Mouse (Mus musculus) liver, embryonic 12.5 days (tissue): ENCODE measurements around the gene Cd300lf. TPM values are rescaled to one million over a fixed set of nuclear protein-coding genes. Genes with fewer than 3 reads are reported as not detected.

Experiments
- ATAC-seq: fragments of 200-750 bp; cut with Nextera tagmentation; 2 replicates; pipeline ENCODE4 v1.8.0; 2017; ENCODE audit warnings: moderate number of reproducible peaks, mild to moderate bottlenecking, moderate library complexity
- H3K27ac ChIP-seq: fragments of 300-500 bp; sonication (generic); 2 replicates; pipeline ENCODE4 v1.5.1; 2016; ENCODE audit warnings: mild to moderate bottlenecking
- H3K27me3 ChIP-seq: fragments of 300-500 bp; sonication (generic); replicated peaks from 2 replicates; pipeline ENCODE4 v1.6.1; 2016; ENCODE audit warnings: mild to moderate bottlenecking, moderate library complexity
- H3K36me3 ChIP-seq: fragments of 300-500 bp; sonication (generic); 2 replicates; pipeline ENCODE4 v1.6.1; 2016; ENCODE audit warnings: mild to moderate bottlenecking, moderate library complexity
- H3K4me1 ChIP-seq: fragments of 300-500 bp; sonication (generic); 2 replicates; pipeline ENCODE4 v1.6.1; 2016
- H3K4me2 ChIP-seq: fragments of 300-500 bp; sonication (generic); 2 replicates; pipeline ENCODE4 v1.6.1; 2016; ENCODE audit warnings: mild to moderate bottlenecking, moderate library complexity
- H3K4me3 ChIP-seq: fragments of 300-500 bp; sonication (generic); 2 replicates; pipeline ENCODE4 v1.5.1; 2016; ENCODE audit warnings: mild to moderate bottlenecking, moderate library complexity
- H3K9ac ChIP-seq: fragments of 300-500 bp; sonication (generic); 2 replicates; pipeline ENCODE4 v1.6.1; 2016; ENCODE audit warnings: mild to moderate bottlenecking, moderate library complexity
- H3K9me3 ChIP-seq: fragments of 300-500 bp; sonication (generic); replicated peaks from 2 replicates; pipeline ENCODE4 v1.6.1; 2016; ENCODE audit warnings: mild to moderate bottlenecking, moderate library complexity
- WGBS: fragments of 180-500 bp; shearing (Covaris S2); methylation state at CpG from one replicate; pipeline ENCODE4 v1.1.7; 2016; ENCODE audit not compliant: insufficient replicate concordance; 5-methylcytosine and 5-hydroxymethylcytosine counted together
- polyA plus RNA-seq: library from polyadenylated mRNA; unstranded; fragments of >200 nt; fragmentation: Nextera tagmentation; extraction: Ambion mirVana; gene quantifications from 2 replicates; pipeline ENCODE4 v1.2.1, GENCODE M21; 2016

Gene Cd300lf
- 0.90 and 1.3 TPM in 2 replicates for polyA plus RNA-seq

DNA sequence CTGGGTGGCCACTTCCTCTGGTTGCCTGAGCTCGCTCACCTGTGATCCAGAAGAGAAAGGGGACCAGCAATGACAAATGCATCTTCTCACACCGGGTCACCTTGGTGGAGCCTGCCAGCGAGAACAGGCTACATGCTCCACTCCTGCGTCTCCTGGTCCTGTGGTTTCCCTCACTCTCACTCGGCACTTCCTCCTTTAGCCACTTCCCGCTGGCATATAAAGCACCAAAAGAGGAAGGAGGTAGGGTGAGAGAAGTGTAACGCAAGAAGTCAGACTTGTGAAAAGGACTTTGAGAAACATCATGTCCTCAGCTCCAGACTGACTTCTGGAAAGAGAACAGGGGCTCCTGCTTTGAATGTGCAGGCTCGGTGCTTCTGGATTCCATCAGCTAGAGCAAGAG, at the start of gene Cd300lf:
Gene Cd300lf (minus strand): TSS at position 193 of the 400 bp plus-strand sequence.
- Histone ChIP-seq H3K27ac (no peak within 1 kb of the TSS), H3K27me3 (no peaks in the 10 kb centered on the region; the same call in 1 of the 2 replicates), H3K9me3 (no peaks in the 10 kb centered on the region), H3K4me3 (no peak within 1 kb of the TSS), H3K36me3 (no peaks in the 10 kb centered on the region), H3K4me2 (0 out of 2 replicates have a peak within 1 kb of the TSS, but pooled peaks have one; percentile 2), H3K4me1 (no peaks in the 10 kb centered on the region), H3K9ac (no peak within 1 kb of the TSS)
- 19% methylated on average over 8 of the region's 8 CpGs for WGBS
- ATAC-seq, result no peak

DNA sequence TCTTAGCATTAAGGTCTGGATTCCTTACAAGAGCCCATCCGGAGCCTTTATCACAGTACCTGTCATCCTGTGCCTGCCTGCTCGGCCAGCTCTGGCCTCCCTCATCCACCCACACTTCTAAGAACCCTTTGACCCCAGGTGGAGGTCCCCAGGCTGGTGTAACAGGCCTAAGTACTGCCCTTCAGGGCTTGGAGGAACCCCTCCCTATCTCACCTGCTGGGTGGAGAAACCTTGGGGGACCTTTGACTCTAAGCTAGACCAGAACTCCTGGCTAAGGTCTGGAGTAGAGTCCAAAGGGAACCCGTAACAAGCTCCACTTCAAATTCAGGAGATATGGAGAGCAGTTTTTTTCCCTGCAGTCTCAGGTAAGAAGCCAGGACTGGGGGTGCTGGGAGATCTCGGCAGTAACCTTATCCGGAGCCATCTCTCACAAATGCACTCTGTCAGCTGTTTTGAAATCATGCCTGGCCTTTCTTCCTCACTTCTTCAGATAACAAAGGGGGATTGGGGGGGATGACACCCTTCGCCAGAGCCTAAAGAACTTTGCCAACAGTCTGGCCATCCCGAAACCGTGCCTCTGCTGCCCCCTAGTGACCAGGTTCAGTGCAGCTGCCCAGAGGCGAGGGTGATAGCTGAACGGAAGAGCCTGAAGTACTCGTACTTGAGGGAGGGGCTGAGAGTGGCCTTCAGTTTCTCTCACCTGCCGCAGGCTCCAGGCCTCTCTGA, 48.3 kb upstream of the Cd300lf start:
- Histone ChIP-seq H3K4me3 (no peak overlapping the region), H3K4me2 (no peak overlapping the region), H3K9ac (no peak overlapping the region), H3K36me3 (peaks cover 50% of the 10 kb centered on the region), H3K27me3 (no peaks in the 10 kb centered on the region), H3K9me3 (no peaks in the 10 kb centered on the region), H3K4me1 (peaks cover 55% of the 10 kb centered on the region), H3K27ac (no peak overlapping the region)
- ATAC-seq, result no peak
- WGBS, result 18% methylated on average over 12 of the region's 12 CpGs

DNA sequence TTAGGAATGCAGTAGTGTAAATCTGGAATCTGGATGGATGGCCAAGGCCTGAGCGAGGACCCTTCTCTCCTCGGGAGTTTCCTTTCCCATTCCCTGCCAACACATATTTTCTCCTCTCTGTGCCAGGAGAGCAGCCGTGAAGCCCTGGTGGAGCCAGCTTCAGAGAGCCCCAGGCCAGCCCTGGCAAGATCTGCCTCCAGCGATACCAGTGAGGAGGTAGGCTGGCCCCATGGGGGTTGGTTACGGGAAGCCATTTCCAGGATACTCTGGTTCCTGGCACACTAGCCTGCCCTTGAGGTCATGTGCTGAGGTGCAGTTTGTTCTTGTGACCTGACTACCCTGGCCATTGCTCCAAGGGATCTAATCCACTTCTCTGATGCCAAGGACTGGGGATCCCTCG, 46.1 kb upstream of the Cd300lf start:
- H3K36me3 ChIP-seq, result peaks cover 64% of the 10 kb centered on the region
- H3K4me2 ChIP-seq, result no peak overlapping the region
- H3K27ac ChIP-seq, result no peak overlapping the region
- ATAC-seq, result no peak
- peaks cover 59% of the 10 kb centered on the region for H3K4me1 ChIP-seq
- no peaks in the 10 kb centered on the region for H3K9me3 ChIP-seq
- WGBS, result 73% methylated on average over 6 of the region's 6 CpGs
- H3K4me3 ChIP-seq, result no peak overlapping the region
- H3K27me3 ChIP-seq, result no peaks in the 10 kb centered on the region
- H3K9ac ChIP-seq, result no peak overlapping the region

DNA sequence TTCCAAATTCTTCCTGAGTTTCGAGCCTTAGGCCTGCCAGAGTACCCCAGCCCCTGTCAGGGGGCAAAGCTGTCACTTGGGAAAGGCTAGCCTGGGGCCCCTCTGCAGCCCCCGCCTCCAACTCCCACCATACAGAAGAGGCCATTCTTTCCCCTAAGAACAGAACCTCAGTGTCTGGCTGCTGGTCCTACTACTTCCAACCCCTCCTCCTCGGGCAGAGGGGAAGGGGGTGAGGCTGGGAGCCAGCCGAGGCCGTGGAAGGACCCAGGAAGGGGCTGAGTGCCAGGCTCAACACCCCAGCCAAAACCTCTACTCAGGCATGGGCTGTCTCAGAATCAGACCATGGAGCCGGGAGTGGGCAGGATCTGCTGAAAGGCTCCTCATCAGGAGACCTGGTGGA, 45.4 kb upstream of the Cd300lf start:
- Histone ChIP-seq H3K4me2 (no peak overlapping the region), H3K36me3 (peaks cover 64% of the 10 kb centered on the region), H3K27ac (no peak overlapping the region), H3K27me3 (no peaks in the 10 kb centered on the region), H3K4me1 (peaks cover 59% of the 10 kb centered on the region), H3K9me3 (no peaks in the 10 kb centered on the region), H3K4me3 (no peak overlapping the region), H3K9ac (no peak overlapping the region)
- ATAC-seq, result no peak
- WGBS, result 58% methylated on average over 6 of the region's 6 CpGs

GRCm38 (mm10) chr11:115178766-115179165, 45.0 kb upstream of the Cd300lf start:
- Histone ChIP-seq H3K4me1 (peaks cover 63% of the 10 kb centered on the region), H3K36me3 (peaks cover 64% of the 10 kb centered on the region), H3K4me3 (no peak overlapping the region), H3K27ac (no peak overlapping the region), H3K9me3 (no peaks in the 10 kb centered on the region), H3K9ac (no peak overlapping the region), H3K27me3 (no peaks in the 10 kb centered on the region), H3K4me2 (no peak overlapping the region)
- no peak for ATAC-seq
- 65% methylated on average over 2 of the region's 2 CpGs for WGBS

DNA sequence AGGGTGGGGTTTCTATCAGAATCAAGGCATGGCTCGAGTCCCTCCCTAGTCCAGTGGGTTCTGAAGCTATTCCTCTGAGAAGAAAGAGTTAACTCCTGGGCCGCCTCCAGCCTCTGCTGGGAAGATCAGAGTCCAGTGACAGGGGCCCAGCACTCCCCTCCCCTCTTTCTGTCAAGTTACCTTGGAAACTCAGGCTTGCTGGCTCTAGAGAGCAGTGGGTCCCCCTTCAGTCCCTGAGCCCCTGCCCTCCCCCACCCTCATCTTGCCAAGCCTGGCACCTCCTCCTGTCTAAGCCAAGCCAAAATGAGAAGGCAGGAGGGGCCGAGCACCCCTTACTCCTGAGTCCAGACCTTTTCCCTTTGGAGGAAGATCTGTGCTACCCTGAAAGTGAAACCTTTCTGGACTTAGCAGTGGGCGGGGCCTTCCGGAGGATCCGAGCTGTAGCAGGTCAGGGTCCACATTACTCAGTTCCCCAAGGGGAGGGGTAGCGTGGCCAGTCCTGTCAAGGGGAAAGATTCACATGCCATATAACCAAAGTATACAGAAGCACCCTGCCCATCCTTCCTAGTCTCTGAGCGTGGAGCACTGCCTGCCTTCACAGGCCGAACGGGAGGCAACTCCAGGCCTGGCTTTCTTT, 43.9 kb upstream of the Cd300lf start:
- Histone ChIP-seq H3K27me3 (no peaks in the 10 kb centered on the region), H3K4me1 (peaks cover 71% of the 10 kb centered on the region), H3K4me2 (peak overlapping the region; percentile 45), H3K9me3 (no peaks in the 10 kb centered on the region), H3K36me3 (peaks cover 62% of the 10 kb centered on the region), H3K9ac (no peak overlapping the region), H3K27ac (peak overlapping the region; percentile 57), H3K4me3 (no peak overlapping the region)
- ATAC-seq, result peak; percentile 48
- WGBS, result 65% methylated on average over 10 of the region's 10 CpGs

DNA sequence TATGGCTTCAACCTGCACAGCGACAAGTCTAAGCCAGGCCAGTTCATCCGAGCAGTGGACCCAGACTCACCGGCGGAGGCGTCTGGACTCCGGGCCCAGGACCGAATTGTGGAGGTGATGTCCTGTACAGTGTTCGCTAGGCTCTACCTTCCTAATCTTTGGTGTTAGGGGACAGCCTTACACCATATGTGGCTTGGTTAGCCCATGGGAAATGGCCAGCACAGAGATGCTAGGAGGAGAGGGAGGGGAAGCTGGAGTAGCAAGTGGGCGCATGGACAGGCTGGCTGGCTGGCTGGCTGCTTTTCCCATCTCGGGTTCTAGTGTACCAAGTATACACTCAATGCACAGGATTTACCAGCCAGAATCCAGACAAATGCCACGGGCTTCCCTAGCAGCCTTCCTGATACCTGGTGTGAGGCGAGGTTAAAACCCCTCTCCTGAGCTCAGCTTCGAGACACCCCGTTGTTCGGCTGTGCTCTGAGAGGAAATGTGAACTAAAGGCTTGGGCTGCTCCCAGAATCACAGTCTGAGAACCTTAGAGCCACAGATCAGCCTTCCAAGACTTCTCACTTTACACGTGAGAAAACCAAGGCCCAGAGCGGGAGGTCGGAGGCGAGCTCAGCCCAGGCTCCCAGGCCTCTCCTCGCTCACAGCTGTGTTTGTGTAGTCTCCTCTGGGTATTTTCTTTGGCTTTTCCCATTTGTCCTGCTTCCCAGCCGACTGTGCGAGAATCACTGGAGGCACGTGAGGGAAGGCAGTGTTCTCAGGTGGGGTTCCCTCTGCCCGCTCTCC, 42.8 kb upstream of the Cd300lf start:
- Histone ChIP-seq H3K4me3 (no peak overlapping the region), H3K9ac (no peak overlapping the region), H3K36me3 (peaks cover 56% of the 10 kb centered on the region), H3K9me3 (no peaks in the 10 kb centered on the region), H3K4me1 (peaks cover 72% of the 10 kb centered on the region), H3K4me2 (no peak overlapping the region), H3K27me3 (no peaks in the 10 kb centered on the region), H3K27ac (peak overlapping the region; percentile 57)
- WGBS, result 74% methylated on average over 24 of the region's 24 CpGs
- no peak for ATAC-seq

- H3K4me1 ChIP-seq, result peaks cover 68% of the 10 kb centered on the region
- no peak overlapping the region for H3K9ac ChIP-seq
- H3K4me2 ChIP-seq, result peak overlapping the region; percentile 39
- peaks cover 37% of the 10 kb centered on the region for H3K36me3 ChIP-seq
- 18% methylated on average over 16 of the region's 16 CpGs for WGBS
- H3K27me3 ChIP-seq, result no peaks in the 10 kb centered on the region
- H3K9me3 ChIP-seq, result no peaks in the 10 kb centered on the region
- no peak for ATAC-seq
- no peak overlapping the region for H3K4me3 ChIP-seq
- no peak overlapping the region for H3K27ac ChIP-seq
Observed at GRCm38 (mm10) chr11:115173549-115174339, 40.0 kb upstream of the Cd300lf start.

DNA sequence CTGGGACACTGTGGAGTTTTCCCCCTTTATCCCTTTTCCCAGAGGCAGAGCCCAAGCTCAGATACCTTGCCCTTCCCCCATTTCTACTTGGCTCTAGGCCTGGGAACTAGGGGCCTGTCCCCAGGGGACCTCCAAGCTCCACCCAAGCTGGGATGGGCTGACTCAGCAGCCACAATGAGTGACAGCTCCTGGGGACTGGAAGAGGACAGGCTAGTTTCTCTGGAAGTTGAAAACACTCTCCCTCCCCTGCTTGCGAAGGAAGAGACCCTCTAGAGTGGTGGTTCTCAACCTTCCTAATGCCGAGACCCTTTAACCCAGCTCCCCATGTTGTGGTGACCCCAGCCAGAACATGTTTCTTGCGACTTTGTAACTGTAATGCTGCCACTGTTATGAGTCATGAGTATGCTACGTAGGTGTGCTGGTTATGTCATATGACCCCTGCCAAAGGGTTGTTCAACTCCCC, 39.1 kb upstream of the Cd300lf start:
- Histone ChIP-seq H3K9ac (no peak overlapping the region), H3K27ac (no peak overlapping the region), H3K4me3 (no peak overlapping the region), H3K27me3 (no peaks in the 10 kb centered on the region), H3K4me2 (peak overlapping the region; percentile 39; the same call in 1 of the 2 replicates), H3K36me3 (peaks cover 34% of the 10 kb centered on the region), H3K9me3 (no peaks in the 10 kb centered on the region), H3K4me1 (peaks cover 66% of the 10 kb centered on the region)
- 28% methylated on average over 4 of the region's 4 CpGs for WGBS
- ATAC-seq, result no peak

GRCm38 (mm10) chr11:115171125-115171524, 37.3 kb upstream of the Cd300lf start:
- WGBS, result 70% methylated on average over 8 of the region's 8 CpGs
- H3K4me2 ChIP-seq, result no peak overlapping the region
- H3K9me3 ChIP-seq, result no peaks in the 10 kb centered on the region
- H3K9ac ChIP-seq, result no peak overlapping the region
- H3K4me3 ChIP-seq, result no peak overlapping the region
- no peak overlapping the region for H3K27ac ChIP-seq
- no peak for ATAC-seq
- peaks cover 64% of the 10 kb centered on the region for H3K4me1 ChIP-seq
- H3K27me3 ChIP-seq, result no peaks in the 10 kb centered on the region
- peaks cover 22% of the 10 kb centered on the region for H3K36me3 ChIP-seq

DNA sequence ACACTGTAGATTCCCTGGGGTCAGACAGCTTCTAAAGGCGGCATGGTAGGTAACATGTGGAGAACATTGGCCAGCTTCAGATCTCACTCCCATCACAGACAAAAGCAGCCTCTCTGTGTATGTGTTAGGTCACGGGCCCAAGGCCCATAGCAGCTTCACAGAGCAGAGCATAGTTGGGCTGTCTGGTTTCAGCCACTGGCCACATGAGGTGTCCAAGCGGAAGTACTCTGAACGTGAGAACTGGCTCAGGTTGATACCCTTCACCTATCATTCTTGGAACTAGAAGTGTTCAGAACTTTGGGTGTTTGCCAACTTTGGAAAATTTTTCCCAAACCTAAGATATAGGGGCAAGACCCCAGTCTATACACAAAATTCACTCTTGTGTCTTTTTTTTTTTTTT, 35.6 kb upstream of the Cd300lf start:
- Histone ChIP-seq H3K4me2 (no peak overlapping the region), H3K27me3 (no peaks in the 10 kb centered on the region), H3K4me3 (no peak overlapping the region), H3K27ac (no peak overlapping the region), H3K9ac (no peak overlapping the region), H3K9me3 (no peaks in the 10 kb centered on the region), H3K36me3 (peaks cover 18% of the 10 kb centered on the region), H3K4me1 (peaks cover 64% of the 10 kb centered on the region)
- 78% methylated on average over 4 of the region's 4 CpGs for WGBS
- ATAC-seq, result no peak
